Mouse (Mus musculus) thymus, adult 18-20 months (tissue): ENCODE results near the gene Selenof.

Source experiments
- DNase-seq, 2 experiments: peaks; one replicate each; pipeline ENCODE4 v3.0.0; 2022; ENCODE audit warnings: mixed read lengths in 2 of 2

The Selenof gene

DNA sequence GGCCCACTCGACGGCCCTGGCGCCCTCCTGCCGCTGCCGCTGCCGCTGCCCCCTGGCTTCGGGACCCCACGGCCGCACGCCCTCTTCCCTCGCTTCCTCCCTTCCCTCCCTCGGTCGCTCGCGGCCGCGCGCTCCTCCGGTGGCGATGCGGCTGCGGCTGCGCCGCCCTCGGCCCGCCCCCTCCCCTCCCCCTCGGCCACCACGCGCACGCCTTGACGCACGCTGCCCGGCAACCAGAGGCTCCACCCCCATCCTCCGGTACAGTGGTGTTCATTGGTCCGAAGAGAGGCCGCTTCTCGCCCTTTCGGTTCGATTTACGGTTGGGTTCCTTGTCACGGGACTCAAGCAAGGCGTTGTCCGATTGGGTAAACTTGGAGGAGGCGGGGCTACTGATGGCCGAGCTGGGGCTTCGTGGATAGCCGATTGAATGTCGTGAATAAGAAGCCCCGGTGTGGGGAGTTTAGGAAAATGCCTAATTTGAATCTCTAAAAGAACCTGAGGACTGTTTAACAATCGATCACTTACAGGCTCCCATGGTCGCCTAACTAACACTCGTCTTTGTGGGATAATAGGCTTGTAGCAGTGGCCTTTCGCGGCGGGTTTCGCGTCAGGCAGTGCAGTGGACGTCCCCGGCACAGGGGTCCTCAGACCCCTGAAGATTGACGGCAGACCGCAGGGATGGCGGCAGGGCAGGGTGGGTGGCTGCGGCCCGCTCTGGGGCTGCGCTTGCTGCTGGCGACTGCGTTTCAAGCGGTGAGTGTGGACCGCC lies at the start of gene Selenof, which contains the start of gene Hs2st1:
Gene Selenof, plus strand, starts transcription at position 258 of the 769 bp plus-strand sequence.
Gene Hs2st1, minus strand, starts transcription at position 135 of the 769 bp plus-strand sequence.
- peak; percentile 97 to 99 for DNase-seq

DNA sequence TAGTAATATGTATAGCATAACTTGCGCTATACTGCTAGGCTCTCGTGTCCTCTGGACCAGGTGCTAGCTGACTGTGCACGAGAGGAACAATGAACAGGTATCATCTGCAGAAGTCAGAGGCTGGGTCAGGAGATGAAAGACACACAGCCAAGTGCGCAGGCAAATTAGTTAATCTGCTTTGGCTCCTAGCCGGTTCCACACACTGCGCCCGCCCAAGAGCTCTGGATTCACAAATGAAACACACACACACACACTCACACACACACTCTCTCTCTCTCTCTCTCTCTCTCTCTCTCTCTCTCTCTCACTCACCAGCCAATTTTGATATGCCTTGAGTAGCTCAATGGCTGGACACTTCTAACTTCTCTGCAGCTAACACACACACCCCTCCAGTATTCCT lies 42.2 kb upstream of the Selenof start:
- DNase-seq, result no peak

DNA sequence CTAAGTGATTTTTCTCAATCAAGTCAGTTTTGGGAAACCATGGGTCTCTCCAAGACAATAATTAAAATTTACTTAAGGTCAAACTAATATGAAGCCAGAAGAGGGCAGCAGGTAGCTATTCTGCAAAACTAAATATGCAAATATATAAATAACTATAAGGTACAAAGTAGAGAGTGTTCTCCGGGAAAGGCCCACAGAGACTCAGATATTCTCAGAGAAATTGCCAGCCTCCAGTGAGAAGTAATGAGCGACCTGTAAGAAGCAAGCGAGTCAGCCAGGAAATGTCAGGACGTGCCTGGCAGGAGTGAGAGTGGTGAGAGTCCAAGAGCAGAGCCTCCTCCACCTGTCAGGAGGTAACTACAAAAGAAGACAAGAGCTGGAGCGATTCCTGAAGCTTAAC lies 39.1 kb upstream of the Selenof start:
- DNase-seq, result no peak

DNA sequence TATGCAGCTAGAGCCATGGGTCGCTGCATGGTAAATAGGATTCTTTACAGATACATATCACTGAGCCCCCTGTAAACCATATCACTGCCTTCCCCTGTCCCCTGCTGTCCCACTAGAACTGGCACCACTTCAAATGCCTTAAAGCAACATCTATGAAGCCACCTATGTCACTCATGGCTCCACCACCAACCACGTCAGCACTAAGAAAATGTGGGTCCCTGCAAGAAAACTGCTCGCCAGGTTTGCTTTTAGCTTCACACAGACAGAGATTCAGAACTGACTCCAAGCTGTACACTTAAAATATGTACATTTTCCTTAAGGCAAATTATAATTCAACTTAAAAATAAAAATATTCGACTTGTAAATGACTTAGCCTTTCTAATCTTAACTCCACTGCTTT lies 35.0 kb upstream of the Selenof start:
- no peak for DNase-seq

DNA sequence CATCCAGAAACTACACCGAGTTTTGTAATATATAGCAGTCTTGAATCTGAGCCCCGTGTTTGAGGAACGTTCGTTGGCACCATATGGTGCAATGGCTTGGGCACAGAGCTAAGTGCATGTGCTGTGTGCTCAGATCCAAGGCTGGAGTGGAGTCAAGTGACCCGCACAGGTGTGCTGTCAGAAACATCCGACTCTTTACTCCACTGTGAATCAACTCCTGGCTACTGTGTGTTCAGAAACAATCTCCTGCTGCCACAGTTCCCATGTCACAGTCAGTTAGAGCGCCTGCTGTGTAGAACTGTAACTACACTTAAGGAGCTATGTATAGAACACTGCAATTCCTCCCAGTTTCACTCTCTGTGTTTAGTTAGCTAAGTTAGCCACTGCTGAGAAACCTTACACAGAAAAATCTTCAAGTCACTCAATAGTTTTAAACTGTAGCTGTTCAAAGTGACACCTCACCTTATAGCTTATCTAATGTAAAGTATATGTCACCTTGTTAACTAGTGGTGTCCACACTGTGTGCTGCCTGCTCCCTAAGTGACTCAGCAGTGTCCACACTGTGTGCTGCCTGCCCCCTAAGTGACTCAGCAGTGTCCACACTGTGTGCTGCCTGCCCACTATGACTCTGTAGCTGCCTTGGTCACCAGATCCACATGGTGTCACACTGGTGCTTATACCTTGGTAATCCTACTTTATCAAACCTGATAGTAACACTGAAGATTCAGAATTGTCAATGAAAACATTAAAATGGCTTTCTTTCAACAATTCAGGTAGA lies 32.8 kb upstream of the Selenof start:
- DNase-seq, result peak in 1 of 2 experiments; percentile 31

DNA sequence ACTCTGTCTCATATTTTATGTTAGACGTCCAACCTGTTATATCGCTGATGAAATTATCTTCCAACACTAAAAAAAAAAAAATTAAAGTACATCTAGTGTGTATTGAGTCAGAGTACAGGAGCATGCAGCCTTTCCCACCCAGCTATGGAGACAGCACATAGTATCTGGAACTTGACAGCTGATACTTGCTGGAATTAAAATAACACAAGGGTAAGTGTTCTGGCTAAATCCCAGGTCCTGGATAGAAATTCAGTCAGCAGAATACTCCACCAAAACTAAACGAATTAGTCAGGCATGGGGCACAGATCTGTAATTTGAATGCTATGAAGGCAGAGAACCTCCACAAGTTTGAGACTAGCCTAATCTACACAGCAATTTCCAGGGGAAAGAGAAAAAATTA lies 31.1 kb upstream of the Selenof start:
- DNase-seq, result no peak

DNA sequence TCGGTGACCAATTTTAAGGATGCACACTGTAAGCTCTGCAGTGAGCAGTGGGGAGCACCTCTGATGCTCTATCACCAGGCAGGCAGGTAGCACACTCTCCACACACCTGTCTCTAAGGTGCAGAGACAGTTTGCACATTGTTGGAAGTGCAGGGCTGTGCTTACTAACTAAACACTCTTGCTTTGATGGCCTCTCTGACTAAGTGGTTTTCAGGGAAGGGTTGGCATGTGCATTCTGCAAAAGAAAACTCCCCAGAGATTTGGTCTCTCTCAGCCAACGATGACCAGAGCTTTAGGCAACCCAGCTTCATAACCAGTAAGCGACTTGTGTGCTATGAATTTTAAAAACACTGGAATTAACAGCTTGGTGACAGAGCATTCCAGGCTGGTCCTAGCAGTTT lies 29.3 kb upstream of the Selenof start:
- DNase-seq, result no peak

DNA sequence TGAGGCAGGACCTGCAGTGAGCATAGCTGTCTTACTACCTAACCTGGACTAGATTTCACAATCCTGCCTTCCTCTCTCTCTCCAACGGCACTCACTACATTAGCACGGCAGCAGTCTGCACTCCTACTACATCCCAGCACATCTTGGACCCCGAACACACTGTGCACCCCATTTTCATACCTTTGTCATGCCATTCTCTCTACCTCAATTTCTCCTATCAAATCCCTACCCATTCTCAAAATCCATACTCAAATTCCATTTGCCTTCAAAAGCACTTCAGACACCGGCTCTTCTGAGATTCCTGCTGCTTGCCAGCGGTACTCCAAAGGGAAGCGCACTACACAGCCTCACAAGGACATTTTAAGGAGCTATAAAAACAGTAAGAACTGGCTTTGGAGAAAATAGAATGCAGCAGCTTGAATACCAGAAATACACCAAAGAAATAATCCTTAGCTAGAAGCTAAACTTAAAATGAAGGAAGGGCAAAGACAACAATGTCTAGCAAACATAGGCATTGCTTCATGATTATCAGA lies 28.1 kb upstream of the Selenof start:
- DNase-seq, result no peak

DNA sequence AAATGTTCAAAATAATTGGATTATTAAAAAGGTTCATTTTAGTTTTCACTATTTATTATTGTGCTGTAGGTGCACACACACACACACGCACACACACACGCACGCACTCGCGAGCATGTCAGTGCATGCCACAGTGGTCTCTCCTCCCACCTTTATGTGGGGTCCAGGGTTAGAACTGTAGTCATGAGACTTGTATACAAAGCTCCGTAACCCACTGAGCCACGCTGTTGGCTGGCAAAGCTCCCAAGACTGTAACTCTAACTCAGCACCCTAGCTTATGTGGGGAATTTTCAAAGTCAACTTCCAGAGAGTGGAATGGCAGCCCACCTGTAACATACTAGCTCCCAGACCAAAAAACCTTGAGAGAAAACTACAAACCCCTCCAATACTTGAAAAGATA lies 25.0 kb upstream of the Selenof start:
- no peak for DNase-seq

DNA sequence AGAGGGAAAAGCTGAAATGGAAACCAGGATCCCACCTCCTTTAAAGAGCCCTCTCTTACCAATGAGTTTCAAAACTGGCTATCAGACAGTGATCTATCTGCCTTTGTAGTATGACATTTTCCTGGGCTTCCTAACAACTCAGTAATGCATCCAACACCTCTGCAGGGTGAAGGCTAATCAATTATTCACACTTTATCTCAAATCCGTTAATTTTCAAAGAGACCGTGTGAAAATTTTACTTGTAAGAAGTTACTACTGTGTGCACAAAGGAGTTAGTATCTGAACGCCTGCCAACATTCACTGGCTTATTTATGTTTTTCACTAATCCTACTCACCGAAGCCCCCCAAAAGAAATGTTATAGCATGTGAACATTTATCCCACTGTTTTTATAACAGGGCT lies 24.3 kb upstream of the Selenof start:
- no peak for DNase-seq

DNA sequence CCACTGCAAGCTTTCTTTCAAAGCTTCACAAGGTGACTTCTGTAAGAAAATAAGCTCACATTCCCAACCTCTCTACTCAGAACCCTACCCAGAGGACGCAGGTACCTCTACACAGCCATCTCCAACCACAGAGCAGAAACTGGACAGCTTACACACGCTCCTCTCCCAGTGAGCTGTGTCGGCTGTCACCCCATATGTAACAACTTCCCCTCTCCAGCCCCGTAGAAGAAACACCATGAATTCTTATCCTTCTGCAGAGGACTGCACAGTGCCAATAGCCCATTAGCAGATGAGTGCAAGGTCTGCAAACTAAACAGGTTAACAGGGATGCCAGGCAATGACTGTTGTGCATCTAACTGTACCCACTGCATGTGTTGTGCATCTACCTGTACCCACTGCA lies 23.6 kb upstream of the Selenof start:
- DNase-seq, result no peak

DNA sequence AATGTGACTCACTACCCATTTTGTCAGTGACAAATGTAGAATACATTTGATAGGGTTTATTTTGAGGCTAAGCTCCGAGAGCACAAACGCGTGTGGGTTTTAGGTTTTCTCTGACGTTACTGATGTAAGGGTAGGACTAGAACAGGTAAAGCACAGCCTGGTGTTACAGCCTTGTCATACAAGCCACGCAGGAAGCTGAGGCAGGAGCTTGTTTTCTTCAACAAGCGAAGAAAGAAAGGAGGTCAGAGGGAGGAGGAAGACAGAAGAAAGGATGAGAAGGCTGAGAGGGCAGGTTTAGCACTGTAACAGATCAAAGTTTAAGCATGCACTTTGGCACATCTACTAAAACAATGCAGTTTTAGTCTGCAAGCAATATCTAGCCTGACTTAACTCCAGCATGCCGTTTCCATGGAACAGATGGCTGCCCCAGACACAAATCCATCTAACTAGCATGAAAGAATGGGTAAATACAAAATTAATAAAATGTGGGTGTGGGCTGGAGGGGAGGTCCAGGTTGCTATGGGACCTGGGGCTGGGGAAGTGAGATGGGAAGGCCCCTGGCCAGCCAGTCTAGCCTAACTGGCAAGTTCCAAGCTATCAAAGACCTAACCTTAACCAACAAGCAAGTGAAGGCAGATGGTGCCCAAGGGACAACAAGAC lies 21.8 kb upstream of the Selenof start:
- DNase-seq, result peak; percentile 40 to 73

DNA sequence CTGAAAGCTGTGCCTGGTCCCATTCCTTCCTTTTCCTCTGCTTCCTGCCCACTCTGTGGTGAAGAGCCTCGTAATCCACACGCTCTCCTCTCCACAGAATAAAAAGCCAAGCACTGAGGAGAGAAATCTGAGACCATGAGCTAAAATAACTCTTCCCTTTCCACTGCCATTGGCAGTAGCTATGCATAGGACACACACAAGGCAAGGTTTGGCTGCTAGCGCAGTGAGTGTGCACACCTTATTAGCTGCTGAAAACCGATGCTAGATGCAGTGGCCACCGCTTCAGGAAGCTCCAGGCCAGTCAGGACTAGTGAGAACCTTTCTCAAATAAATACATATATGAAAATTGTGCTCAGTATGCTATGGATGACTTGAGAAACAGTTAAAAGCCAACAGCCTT lies 20.1 kb upstream of the Selenof start:
- no peak for DNase-seq

DNA sequence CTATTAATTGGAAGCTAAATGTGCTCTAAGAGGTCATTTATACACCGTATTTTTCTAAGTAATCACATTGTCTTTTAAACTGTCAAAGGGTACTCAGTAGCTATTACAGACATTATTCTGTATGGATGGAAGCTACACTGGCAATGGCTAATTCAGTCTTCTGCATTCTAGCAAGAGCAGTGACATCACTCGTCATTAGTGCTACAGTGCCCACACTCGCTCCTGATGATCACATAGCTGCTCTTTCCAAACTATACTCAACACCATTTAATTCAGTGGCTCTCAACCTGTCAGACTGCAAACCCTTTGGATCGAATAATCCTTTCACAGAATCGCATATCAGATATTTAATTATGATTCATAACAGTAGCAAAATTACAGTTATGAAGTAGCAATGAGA lies 19.4 kb upstream of the Selenof start:
- DNase-seq, result no peak

DNA sequence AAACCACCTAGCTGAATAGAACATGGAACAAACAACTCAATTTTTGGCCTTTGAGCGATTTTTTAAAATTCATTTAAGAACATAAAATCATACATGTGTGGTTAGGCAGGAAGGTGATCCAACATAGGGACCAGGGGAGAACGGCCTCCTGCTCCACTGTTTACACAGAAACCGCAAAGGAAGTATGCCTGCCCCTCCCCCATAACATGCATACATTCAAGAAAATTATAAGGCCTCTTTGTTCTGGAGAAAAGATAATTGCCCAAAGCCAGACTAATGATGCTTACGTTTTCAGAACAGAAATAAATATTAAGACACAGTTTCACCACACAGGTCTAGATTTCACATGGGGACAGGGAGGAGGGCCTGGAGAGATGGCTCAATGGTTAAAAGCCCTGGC lies 18.7 kb upstream of the Selenof start:
- DNase-seq, result peak in 1 of 2 experiments; percentile 30

DNA sequence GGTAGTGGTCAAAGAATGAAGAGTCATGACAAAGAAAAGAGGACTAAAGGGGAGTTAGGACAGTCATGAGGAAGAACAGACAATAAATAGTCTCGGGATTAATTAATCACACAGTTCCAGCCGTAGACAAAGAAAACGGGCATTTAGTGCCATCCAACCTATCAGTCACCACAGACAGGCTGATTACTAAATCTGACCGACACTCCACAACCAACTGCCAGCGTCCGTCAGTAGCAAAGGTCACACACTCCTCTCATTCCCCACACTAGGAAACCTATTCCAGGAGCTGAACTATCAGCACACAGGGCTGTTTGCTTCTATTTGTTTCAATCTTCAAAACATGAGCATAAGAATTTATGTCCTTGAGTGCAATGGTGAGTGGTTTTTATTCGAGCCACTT lies 16.2 kb upstream of the Selenof start:
- no peak for DNase-seq

DNA sequence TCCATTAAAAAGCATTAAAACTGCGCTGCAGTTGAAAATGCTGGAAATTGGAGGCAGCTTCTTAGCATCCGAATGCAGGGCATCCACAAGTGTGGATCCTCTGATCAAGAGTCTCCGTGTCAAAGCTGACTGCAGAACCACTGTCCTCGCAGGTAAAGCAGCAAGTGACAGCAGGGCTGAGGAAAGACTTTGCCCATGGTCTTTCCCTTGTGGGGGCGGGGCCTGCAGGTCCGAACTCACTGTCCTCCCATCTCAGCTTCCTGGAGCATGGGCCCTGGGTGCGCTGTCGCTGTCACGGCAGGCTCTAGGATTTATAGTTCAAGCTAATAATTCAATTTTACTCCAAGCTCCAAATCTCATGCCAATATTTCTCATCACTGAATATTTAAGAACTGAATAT lies 15.6 kb upstream of the Selenof start:
- no peak for DNase-seq

DNA sequence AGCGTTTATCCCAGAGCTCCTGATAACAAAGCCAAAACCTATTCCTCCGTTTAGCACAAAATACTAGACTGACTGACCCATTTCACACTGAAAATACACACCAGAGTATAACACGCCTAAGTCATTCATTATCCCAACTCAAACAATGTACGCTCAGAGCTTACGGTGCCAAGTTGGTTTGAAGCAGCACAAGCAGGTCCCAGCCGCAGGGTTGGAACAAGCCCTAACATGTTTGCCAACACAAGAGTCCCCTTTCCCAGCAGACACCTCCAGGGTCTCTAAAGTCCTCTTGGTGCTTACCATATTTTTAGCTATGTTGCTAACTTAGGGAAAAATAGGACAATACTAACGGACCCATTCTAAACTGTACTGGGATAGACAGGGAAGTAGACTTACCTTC lies 15.0 kb upstream of the Selenof start:
- DNase-seq, result no peak

DNA sequence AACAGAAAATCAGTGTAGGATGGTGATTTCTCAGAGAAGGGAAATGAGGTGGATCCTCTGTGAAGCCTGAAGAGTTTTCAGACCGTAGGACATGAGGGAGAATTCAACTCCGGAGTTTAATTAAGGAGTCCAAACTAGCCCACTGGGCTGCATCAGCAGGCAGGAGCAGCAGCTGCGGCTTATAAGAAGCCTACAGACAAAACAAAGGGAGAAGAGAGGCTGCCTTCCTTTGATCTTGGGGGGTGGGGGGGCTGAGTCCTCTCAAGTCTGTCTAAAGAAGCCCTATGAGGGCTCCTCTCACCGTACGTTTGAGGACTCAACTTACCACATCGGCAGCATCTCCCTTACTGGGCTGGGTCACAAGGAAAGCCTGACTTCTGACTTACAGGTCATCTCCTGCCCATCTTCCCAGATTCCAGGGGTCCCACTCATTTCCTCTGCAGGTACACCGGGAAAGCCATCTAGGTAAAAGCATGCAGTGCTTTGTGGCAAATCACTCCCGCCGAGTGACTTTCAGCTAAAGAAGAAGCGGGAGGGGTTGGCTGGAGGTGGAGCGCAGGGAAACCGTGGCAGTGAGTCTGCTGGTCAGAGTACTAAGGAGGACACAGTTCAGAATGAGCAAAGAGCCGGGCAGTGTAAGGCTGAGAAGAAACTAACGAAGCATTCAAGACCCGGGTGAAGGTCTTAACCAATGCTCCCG lies 13.3 kb upstream of the Selenof start:
- DNase-seq, result no peak

DNA sequence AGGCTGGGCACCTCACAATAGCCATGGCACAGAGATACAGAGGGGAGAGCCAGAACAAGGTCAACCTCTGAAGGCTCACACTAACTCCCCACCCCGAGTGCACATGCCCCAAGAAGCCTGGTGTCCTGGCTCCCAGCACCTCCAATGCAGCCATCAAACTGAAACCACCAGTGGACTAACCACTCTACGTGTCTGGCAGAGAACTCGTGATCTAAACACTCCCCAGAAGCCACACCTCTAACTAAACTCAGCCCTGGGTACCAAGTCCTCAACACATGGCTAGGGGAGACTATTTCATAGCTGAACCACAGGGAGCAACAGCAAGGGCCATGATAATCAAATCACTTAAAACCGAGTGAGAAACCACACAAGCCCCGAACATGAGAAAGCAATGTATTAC lies 11.8 kb upstream of the Selenof start:
- DNase-seq, result no peak

DNA sequence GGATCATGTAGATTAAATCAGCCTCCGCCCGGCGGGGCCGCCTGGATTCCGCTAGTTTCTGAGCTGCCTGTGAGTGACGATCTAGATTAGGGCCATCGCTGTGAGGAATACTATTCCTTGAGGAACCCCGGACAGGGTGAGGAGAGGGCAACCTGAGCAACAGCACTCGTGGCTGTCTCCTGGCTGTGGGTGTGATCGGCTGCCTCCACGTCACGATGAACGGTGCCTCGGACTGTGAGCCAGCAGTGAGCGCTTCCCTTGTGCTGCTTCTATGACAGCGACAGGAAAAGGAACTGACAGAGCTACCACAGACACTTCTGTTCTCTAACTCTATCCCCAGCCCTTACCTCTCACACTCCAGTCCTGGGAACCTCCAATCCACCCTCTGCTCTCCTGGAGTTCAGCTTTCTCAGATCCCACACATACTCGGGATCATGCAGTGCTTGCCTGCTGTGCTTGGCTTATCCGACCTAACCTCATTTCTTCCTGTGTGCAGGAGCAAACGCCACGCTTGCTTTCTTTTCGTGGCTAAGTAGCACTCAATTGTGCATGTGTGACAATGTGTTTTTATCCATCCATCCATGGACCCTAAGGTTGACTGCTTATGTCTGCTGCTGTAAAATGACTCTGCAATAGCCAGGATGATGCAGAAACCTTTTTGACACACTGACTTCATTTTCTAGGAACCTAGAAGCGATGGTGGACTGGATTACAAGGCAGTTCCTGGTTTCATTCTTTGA lies 8.4 kb upstream of the Selenof start:
- peak in 1 of 2 experiments; percentile 39 for DNase-seq

DNA sequence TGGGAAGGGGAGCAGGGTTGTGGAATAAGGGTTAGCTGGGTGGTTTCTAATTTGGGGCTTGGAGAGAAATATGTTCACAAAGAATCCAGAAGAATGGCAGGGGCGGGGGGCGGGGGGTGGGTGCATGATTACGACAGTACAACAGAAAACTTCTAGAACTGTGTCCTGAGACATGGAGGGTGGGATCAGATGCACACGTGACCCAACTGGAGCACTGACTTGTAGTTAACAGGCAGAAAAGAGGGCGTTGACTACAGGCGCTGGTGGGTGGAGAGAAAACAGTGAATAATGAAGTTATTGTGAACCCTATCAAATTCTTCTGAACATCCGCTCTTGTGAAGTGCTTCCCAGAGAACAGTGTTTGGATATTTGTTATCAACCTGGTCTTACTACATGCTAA lies 6.2 kb upstream of the Selenof start:
- DNase-seq, result no peak
